Mouse (Mus musculus) ES-E14 (cell line): ENCODE data around the gene Rln3. TPM values are rescaled to one million over a fixed set of nuclear protein-coding genes. Genes with fewer than 3 reads are reported as not detected.

Experiments
- DNase-seq: peaks from one replicate; pipeline ENCODE4 v3.0.0-alpha.2; 2013; ENCODE audit warnings: low read depth, low spot score
- H3K27ac ChIP-seq: 2 replicates; pipeline ENCODE4 v1.5.1; 2012; ENCODE audit warnings: low read depth, mild to moderate bottlenecking, low read length, moderate library complexity, mixed read lengths; ENCODE audit not compliant: poor library complexity, insufficient read depth, severe bottlenecking
- H3K36me3 ChIP-seq: 2 replicates; pipeline ENCODE4 v1.6.1; 2012; ENCODE audit warnings: mild to moderate bottlenecking, low read length, moderate library complexity, mixed read lengths; ENCODE audit not compliant: control insufficient read depth, poor library complexity, insufficient read depth, severe bottlenecking
- H3K4me1 ChIP-seq, 2 experiments: fragments of 150-350 bp in 1 of 2; sonication (generic) in 1 of 2; 2 replicates each; pipeline ENCODE4 v1.6.1; 2012; ENCODE audit warnings: low read length in 2 of 2, mild to moderate bottlenecking in 1 of 2, mixed read lengths in 1 of 2; ENCODE audit not compliant: control insufficient read depth in 2 of 2, insufficient read depth in 2 of 2, poor library complexity in 1 of 2
- H3K4me3 ChIP-seq, 2 experiments: fragments of 150-350 bp in 1 of 2; sonication (generic) in 1 of 2; 2 replicates each; pipeline ENCODE4 v1.5.1; 2012; ENCODE audit warnings: low read length in 2 of 2, low read depth in 1 of 2, mild to moderate bottlenecking in 1 of 2, mixed read lengths in 1 of 2; ENCODE audit not compliant: insufficient read depth in 1 of 2, poor library complexity in 1 of 2, severe bottlenecking in 1 of 2
- H3K9ac ChIP-seq: 2 replicates; pipeline ENCODE4 v1.6.1; 2012; ENCODE audit warnings: low read depth, mild to moderate bottlenecking, low read length, mixed read lengths; ENCODE audit not compliant: poor library complexity, insufficient read depth, severe bottlenecking
- H3K9me3 ChIP-seq: fragments of 150-350 bp; sonication (generic); 2 replicates; pipeline ENCODE4 v1.6.1; 2012; ENCODE audit warnings: low read depth, mild to moderate bottlenecking, low read length; ENCODE audit not compliant: control insufficient read depth, insufficient read depth
- CHD2 ChIP-seq: IDR thresholded peaks from 2 replicates; pipeline ENCODE4 v1.6.1; 2014; ENCODE audit warnings: mild to moderate bottlenecking, low read depth, low read length, inconsistent platforms
- HCFC1 ChIP-seq: IDR thresholded peaks from 2 replicates; pipeline ENCODE4 v1.6.1; 2012; ENCODE audit warnings: low read length, inconsistent platforms, borderline replicate concordance; ENCODE audit not compliant: insufficient read depth
- MAFK ChIP-seq: IDR thresholded peaks from 2 replicates; pipeline ENCODE4 v1.6.1; 2014; ENCODE audit warnings: mild to moderate bottlenecking, low read depth, low read length, inconsistent platforms; ENCODE audit not compliant: insufficient read depth
- ZC3H11A ChIP-seq: IDR thresholded peaks from 2 replicates; pipeline ENCODE4 v1.6.1; 2012; ENCODE audit warnings: low read depth, mild to moderate bottlenecking, inconsistent platforms, low read length, borderline replicate concordance
- ZNF384 ChIP-seq: IDR thresholded peaks from 2 replicates; pipeline ENCODE4 v1.6.1; 2012; ENCODE audit warnings: low read depth, low read length, inconsistent platforms
- in situ Hi-C, 2 experiments: fragments of 600-800 bp; cut with MboI; formaldehyde crosslinking; loops; one replicate each; pipeline ENCODE4 v1.15.1; 2025; ENCODE audit warnings: low sequenced_read_pairs in 2 of 2, inconsistent platforms in 1 of 2; ENCODE audit not compliant: unreplicated experiment in 2 of 2
- total RNA-seq: library from RNA; depleted of rRNA; stranded (reverse); fragments of 300-350 nt; gene quantifications from 2 replicates; pipeline ENCODE4 v1.2.3, GENCODE M21; 2012

Gene Rln3
- total RNA-seq, 1 experiment: 7.3 TPM

DNA sequence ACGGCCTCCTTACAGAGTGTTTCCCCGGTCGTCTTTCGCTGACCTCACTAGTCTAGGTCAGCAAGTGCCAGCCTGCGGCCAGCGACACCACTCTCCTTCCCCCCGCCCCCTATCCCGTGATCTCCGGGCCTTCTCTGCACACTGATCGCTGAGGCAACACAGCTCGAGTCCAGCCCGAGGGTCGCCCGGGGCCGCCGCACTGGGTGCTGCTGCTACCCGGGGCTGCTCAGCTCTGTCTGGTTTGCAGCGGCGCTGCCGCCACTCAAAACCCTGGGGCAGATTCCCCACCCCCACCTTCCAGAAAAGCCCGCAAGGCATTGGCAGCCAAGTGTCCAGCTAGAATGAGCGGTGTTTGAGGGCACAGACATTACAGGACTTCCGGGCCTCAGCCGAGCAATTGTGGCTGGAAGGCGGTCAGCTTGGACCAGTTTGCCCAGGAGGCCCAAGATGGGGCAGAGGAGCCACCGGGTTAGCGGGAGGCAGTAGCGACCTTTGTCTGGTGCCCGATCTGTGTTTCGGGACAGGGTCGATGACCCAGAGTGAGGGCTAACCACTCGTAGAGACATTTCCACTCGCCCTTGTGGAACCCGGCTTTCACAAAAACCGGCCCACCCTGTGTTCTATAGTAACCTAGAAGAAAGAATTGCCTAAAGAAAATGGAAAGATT, 32.2 kb downstream of the Rln3 start:
- no peak for DNase-seq
- no peaks in the 10 kb centered on the region for H3K36me3 ChIP-seq
- TF ChIP-seq MAFK (no peak), HCFC1 (no peak)
- in situ Hi-C loops: loop anchor here in 1 of 2 experiments (10.0 kb wide), 1 partner anchor 342 kb away; no protein-coding TSS in a partner anchor
- H3K27ac ChIP-seq: no peak overlapping the region
- H3K4me1 ChIP-seq: peaks cover 4 to 9% of the 10 kb centered on the region in 2 experiments; a peak in 3 of 4 replicates
- H3K9ac ChIP-seq: peak overlapping the region; percentile 63
- peak overlapping the region; percentile 72 to 79 for H3K4me3 ChIP-seq
- H3K9me3 ChIP-seq: no peaks in the 10 kb centered on the region

DNA sequence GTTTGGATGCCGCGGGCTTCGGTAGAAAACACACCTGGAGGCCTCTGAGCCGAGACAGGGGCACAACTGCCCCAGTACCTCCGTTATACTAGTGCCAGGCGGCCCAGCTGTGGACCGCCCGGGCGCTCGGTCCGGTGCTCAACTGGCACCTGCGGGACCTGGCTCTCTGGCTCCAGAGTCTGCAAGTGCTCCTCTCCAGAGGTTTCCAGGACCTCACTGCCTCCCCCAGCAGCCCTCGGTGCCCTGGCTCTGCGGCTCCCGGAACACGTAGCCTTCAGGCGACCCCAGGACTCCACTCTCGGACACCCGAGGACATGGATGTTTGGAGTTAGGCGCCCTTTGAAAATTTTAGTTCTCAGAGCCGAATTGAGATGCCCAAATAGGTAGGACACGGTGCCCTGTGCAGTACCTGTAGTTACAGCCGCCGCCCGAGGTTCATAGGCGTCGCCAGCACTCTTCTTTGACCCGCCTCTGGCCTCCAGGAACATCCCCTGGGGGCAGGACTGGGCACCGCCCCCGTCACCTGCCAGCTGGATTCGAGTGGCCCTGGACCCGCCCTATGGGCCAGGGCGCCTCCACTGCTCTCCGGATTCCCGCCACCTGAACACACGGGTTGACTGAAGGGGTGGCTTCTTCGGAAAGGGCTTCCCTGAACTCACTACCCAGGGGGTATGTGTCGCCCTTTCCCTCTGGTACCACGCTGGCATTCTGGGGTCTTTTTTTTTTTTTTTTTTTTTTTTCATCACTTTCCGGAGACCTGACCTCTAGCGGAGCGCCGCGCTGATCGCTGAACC, 32.9 kb downstream of the Rln3 start, which contains the start of gene 2210011C24Rik:
Gene 2210011C24Rik (minus strand): TSS at position 467 of the 794 bp plus-strand sequence.
- H3K27ac ChIP-seq: no peak within 1 kb of the TSS
- H3K4me1 ChIP-seq: peaks cover 6 to 7% of the 10 kb centered on the region in 2 experiments; a peak in 3 of 4 replicates
- in situ Hi-C loops: loop anchor here in 1 of 2 experiments (10.0 kb wide), 1 partner anchor 343 kb away; no protein-coding TSS in a partner anchor
- no peak for DNase-seq
- no peaks in the 10 kb centered on the region for H3K9me3 ChIP-seq
- no peak for TF ChIP-seq ZC3H11A
- TF ChIP-seq ZNF384: peak; percentile 89
- H3K4me3 ChIP-seq: peak within 1 kb of the TSS; percentile 72 to 79
- H3K36me3 ChIP-seq: no peaks in the 10 kb centered on the region
- H3K9ac ChIP-seq: peak within 1 kb of the TSS; percentile 68

DNA sequence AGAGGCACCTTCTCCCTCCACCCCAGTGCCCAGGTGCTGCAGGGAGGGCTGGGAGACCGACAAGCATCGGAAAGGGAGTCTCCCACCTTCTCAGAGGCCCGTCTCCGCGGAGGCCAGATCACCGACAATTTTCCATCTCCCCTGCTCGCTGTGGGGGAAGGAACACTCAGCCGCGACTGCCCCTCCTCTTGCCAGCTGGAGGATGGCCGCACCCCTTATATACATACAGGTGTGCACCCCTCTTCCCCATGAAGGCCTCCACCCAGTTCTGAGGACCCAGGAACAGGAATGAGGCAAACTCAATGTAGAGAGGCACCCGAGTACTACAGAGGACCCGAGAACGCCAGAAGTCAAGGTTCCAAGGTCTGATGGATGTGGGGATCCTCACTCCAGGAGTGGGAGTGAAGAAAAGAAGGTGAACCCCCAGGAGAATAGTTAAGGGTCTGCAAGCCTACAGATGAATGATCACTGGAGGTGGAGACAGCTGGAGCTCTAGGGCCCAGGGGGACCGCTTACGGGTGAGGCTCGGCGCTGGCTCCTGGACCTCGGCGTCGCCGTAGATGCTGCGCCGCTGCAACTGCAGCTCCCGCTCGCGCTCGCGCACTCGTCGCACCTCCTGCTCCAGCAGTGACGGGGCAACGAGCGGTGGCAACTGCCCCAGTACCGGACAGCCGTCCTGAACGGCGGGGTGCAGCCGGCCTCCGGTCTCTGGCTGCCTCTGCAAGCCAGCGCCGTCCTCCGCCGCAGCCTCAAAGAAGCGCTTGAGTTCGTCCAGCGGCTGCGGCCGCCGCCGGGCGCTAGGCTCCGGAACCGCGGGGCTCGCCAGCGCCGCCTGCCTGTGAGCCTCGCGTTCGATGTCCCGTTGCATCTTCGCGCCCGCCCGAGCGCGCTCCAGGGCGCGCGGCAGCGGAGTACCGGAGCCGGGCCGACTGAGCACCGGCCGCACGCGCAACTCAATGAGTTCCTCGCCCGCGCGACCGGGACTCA, 33.9 kb downstream of the Rln3 start:
- in situ Hi-C loops: loop anchor here in 1 of 2 experiments (10.0 kb wide), 1 partner anchor 344 kb away; no protein-coding TSS in a partner anchor
- no peak for DNase-seq
- TF ChIP-seq HCFC1 (no peak), MAFK (no peak), ZNF384 (no peak), CHD2 (no peak), ZC3H11A (no peak)
- H3K9ac ChIP-seq: peak overlapping the region; percentile 68
- peak overlapping the region; percentile 72 to 79 for H3K4me3 ChIP-seq
- H3K27ac ChIP-seq: no peak overlapping the region
- no peaks in the 10 kb centered on the region for H3K9me3 ChIP-seq
- no peaks in the 10 kb centered on the region for H3K36me3 ChIP-seq
- H3K4me1 ChIP-seq: peaks cover 6 to 7% of the 10 kb centered on the region in 2 experiments; a peak in 3 of 4 replicates

DNA sequence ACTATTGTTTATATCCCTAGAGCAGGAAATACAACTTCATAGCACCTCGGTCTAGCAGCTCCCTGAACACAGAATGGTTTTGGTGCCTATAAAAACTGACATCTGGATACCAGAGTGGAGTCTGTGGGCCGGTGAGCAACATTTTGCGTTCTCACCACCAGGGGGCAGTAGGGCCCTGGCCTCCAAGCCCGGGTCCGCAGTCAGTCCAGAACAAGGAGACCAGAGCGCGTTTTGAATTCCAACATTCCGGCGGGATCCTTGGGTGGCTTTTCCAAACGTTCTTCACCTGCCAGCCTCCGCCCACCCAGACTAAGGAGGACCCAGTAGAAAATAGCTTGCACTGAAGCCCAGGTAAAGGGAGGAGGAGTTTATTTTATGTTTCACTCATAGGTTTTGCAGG, 34.9 kb downstream of the Rln3 start:
- in situ Hi-C loops: loop anchor here in 1 of 2 experiments (10.0 kb wide), 1 partner anchor 345 kb away; no protein-coding TSS in a partner anchor

More for the DNA sequence above, 34.9 kb downstream of the Rln3 start:
- TF ChIP-seq ZC3H11A: peak; percentile 46; the same call in 1 of the 2 replicates
- TF ChIP-seq MAFK: no peak
- DNase-seq: peak; percentile 83
- Histone ChIP-seq H3K27ac (no peak overlapping the region), H3K4me3 (peak overlapping the region; percentile 72 to 79), H3K4me1 (peaks cover 7 to 9% of the 10 kb centered on the region in 2 experiments; a peak in 3 of 4 replicates), H3K9ac (no peak overlapping the region), H3K9me3 (no peaks in the 10 kb centered on the region), H3K36me3 (no peaks in the 10 kb centered on the region)
